Mouse (Mus musculus) neural tube, embryonic 12.5 days (tissue): ENCODE data around the gene Mrps27. TPM values are rescaled to one million over a fixed set of nuclear protein-coding genes. Genes with fewer than 3 reads are reported as not detected.

ENCODE experiments used
- polyA plus RNA-seq: library from polyadenylated mRNA; unstranded; fragments of >200 nt; fragmentation: Nextera tagmentation; extraction: Ambion mirVana; gene quantifications from 2 replicates; pipeline ENCODE4 v1.2.1, GENCODE M21; 2016

Gene Mrps27
- polyA plus RNA-seq, 1 experiment from 2014 or later, result 49.4 TPM

Other genes starting within 250 kb of the Mrps27 start
- 0.56 and 0.57 TPM in 2 replicates for gene Zfp366, start 160.0 kb upstream of the Mrps27 start, polyA plus RNA-seq
- 45.3 and 47.3 TPM in 2 replicates for gene Ptcd2, start 81 bp upstream of the Mrps27 start, polyA plus RNA-seq
- gene Map1b, start 171.8 kb downstream of the Mrps27 start, polyA plus RNA-seq, result 1,223 and 1,491 TPM in 2 replicates